Mouse (Mus musculus) left cerebral cortex, postnatal 10 days (tissue): ENCODE measurements around the gene Pdpr. TPM values are rescaled to one million over a fixed set of nuclear protein-coding genes. Genes with fewer than 3 reads are reported as not detected.
A peak's percentile ranks its signal among the peaks of the same experiment; 100 is the strongest.
"Not testable (repeated sequence)": the region's sequence is repeated elsewhere in the genome, so short reads cannot be mapped to it uniquely, and the experiment has no call there.

Experiments
- DNase-seq, 2 experiments: peaks; one replicate each; pipeline ENCODE4 v3.0.0; 2021 to 2022; ENCODE audit warnings: low spot score in 2 of 2, mixed read lengths in 1 of 2; ENCODE audit errors: extremely low spot score in 1 of 2
- intact Hi-C: fragments of 180-260 bp; cut with DNase I; formaldehyde crosslinking; loops from one replicate; pipeline ENCODE4 v1.15.1; 2025
- total RNA-seq, 2 experiments: library from RNA; stranded (reverse); gene quantifications; 2 replicates each; pipeline ENCODE4 v1.2.3; 2021

Gene Pdpr
- total RNA-seq = 10 to 100 TPM; 28.6 to 30.8 TPM

- intact Hi-C loops = loop anchor here (5.0 kb wide), 1 partner anchor 53 kb away; no protein-coding TSS in a partner anchor
- DNase-seq = peak; percentile 84 to 96
These were observed at the start of gene Pdpr for GRCm38 (mm10) chr8:111093865-111094718. Pdpr (plus strand) TSS chr8:111094630.

- intact Hi-C loops = loop anchor here (10.0 kb wide), 1 partner anchor 64 kb away; no protein-coding TSS in a partner anchor
- DNase-seq = no peak
These were observed 45.7 kb upstream of the Pdpr start for GRCm38 (mm10) chr8:111048694-111049093.

- intact Hi-C loops = loop anchor here (10.0 kb wide), 1 partner anchor 64 kb away; no protein-coding TSS in a partner anchor
- DNase-seq = no peak
These were observed 45.3 kb upstream of the Pdpr start for GRCm38 (mm10) chr8:111049106-111049505.

GRCm38 (mm10) chr8:111053827-111054518 is 40.5 kb upstream of the Pdpr start:
- intact Hi-C loops = no loop called here
- peak in 1 of 2 experiments; percentile 39 for DNase-seq

GRCm38 (mm10) chr8:111055031-111055634 is 39.3 kb upstream of the Pdpr start:
- intact Hi-C loops = no loop called here
- no peak for DNase-seq

GRCm38 (mm10) chr8:111055661-111056060 is 38.8 kb upstream of the Pdpr start:
- no peak for DNase-seq
- intact Hi-C loops = loop anchor here (2.0 kb wide), 1 partner anchor 35 kb away; no protein-coding TSS in a partner anchor

GRCm38 (mm10) chr8:111056158-111056663 is 38.2 kb upstream of the Pdpr start, which contains the start of gene Exosc6:
Exosc6 (plus strand) TSS chr8:111056339.
- peak; percentile 87 to 95 for DNase-seq
- intact Hi-C loops = loop anchor here (2.0 kb wide), 1 partner anchor 35 kb away; no protein-coding TSS in a partner anchor

- peak in 1 of 2 experiments; percentile 70 for DNase-seq
- intact Hi-C loops = loop anchor here (2.0 kb wide), 1 partner anchor 34 kb away; no protein-coding TSS in a partner anchor
These were observed 37.6 kb upstream of the Pdpr start for GRCm38 (mm10) chr8:111056691-111057293.

- DNase-seq = no peak
- intact Hi-C loops = no loop called here
These were observed 35.4 kb upstream of the Pdpr start for GRCm38 (mm10) chr8:111058946-111059572.

- no peak for DNase-seq
- intact Hi-C loops = no loop called here
These were observed 32.8 kb upstream of the Pdpr start for GRCm38 (mm10) chr8:111061688-111062071.

GRCm38 (mm10) chr8:111062072-111062757 is 32.2 kb upstream of the Pdpr start:
- intact Hi-C loops = no loop called here
- peak; percentile 82 to 87 for DNase-seq

- intact Hi-C loops = no loop called here
These were observed 31.5 kb upstream of the Pdpr start for GRCm38 (mm10) chr8:111062893-111063292.

GRCm38 (mm10) chr8:111066308-111066707 is 28.1 kb upstream of the Pdpr start:
- DNase-seq = no peak
- intact Hi-C loops = no loop called here

More at GRCm38 (mm10) chr8:111062893-111063292, 31.5 kb upstream of the Pdpr start:
- no peak for DNase-seq

GRCm38 (mm10) chr8:111067439-111067838 is 27.0 kb upstream of the Pdpr start:
- intact Hi-C loops = no loop called here
- no peak for DNase-seq

- DNase-seq, intact Hi-C loops: not testable (repeated sequence)
These were observed 25.8 kb upstream of the Pdpr start for GRCm38 (mm10) chr8:111068660-111069059.

GRCm38 (mm10) chr8:111075926-111076325 is 18.5 kb upstream of the Pdpr start:
- DNase-seq = no peak
- intact Hi-C loops = no loop called here

GRCm38 (mm10) chr8:111079461-111079860 is 15.0 kb upstream of the Pdpr start:
- DNase-seq = no peak
- intact Hi-C loops = no loop called here
